Mouse (Mus musculus) limb, embryonic 11.5 days (tissue): ENCODE data around the gene Kazn. TPM values are rescaled to one million over a fixed set of nuclear protein-coding genes. Genes with fewer than 3 reads are reported as not detected.

ENCODE experiments used
- ATAC-seq: fragments of 200-750 bp; cut with Nextera tagmentation; 2 replicates; pipeline ENCODE4 v1.8.0; 2017; ENCODE audit warnings: low read depth; ENCODE audit not compliant: insufficient number of reproducible peaks, low FRiP score, low TSS enrichment
- DNase-seq: peaks from one replicate; pipeline ENCODE4 v3.0.0-alpha.2; 2015; ENCODE audit warnings: low spot score
- H3K27ac ChIP-seq: fragments of 300-500 bp; sonication (generic); replicated peaks from 2 replicates; pipeline ENCODE4 v1.5.1; 2014; ENCODE audit warnings: low read depth, mild to moderate bottlenecking, low read length
- H3K27me3 ChIP-seq: fragments of 300-500 bp; sonication (generic); 2 replicates; pipeline ENCODE4 v1.6.1; 2014; ENCODE audit warnings: mild to moderate bottlenecking, low read length, mixed read lengths; ENCODE audit not compliant: control insufficient read depth, insufficient read depth
- H3K36me3 ChIP-seq: fragments of 300-500 bp; sonication (generic); 2 replicates; pipeline ENCODE4 v1.6.1; 2014; ENCODE audit warnings: mild to moderate bottlenecking, low read length, moderate library complexity, mixed read lengths; ENCODE audit not compliant: control insufficient read depth, insufficient read depth
- H3K4me1 ChIP-seq: fragments of 300-500 bp; sonication (generic); 2 replicates; pipeline ENCODE4 v1.6.1; 2014; ENCODE audit warnings: low read length, mixed read lengths; ENCODE audit not compliant: control insufficient read depth, insufficient read depth
- H3K4me2 ChIP-seq: fragments of 300-500 bp; sonication (generic); 2 replicates; pipeline ENCODE4 v1.6.1; 2014; ENCODE audit warnings: low read depth, mild to moderate bottlenecking, moderate library complexity; ENCODE audit not compliant: severe bottlenecking
- H3K4me3 ChIP-seq: fragments of 300-500 bp; sonication (generic); 2 replicates; pipeline ENCODE4 v1.5.1; 2014; ENCODE audit warnings: low read depth, low read length
- H3K9ac ChIP-seq: fragments of 300-500 bp; sonication (generic); 2 replicates; pipeline ENCODE4 v1.6.1; 2014; ENCODE audit warnings: mild to moderate bottlenecking, low read length
- H3K9me3 ChIP-seq: fragments of 300-500 bp; sonication (generic); 2 replicates; pipeline ENCODE4 v1.6.1; 2016; ENCODE audit warnings: low read length; ENCODE audit not compliant: control insufficient read depth
- WGBS: fragments of 180-500 bp; shearing (Covaris S2); extraction: QIAGEN DNeasy Blood & Tissue Kit; methylation state at CpG from one replicate; pipeline ENCODE4 v1.1.7; 2014; 5-methylcytosine and 5-hydroxymethylcytosine counted together
- polyA plus RNA-seq: library from polyadenylated mRNA; unstranded; fragments of >200 nt; fragmentation: Nextera tagmentation; extraction: Ambion mirVana; gene quantifications from 2 replicates; pipeline ENCODE4 v1.2.1, GENCODE M21; 2014

The Kazn gene
- polyA plus RNA-seq, 1 experiment from 2014 or later = 8.6 TPM

- no peak overlapping the region for H3K4me3 ChIP-seq
- no peak overlapping the region for H3K27ac ChIP-seq
- H3K9me3 ChIP-seq = no peaks in the 10 kb centered on the region
- ATAC-seq = no peak
- H3K4me2 ChIP-seq = no peak overlapping the region
- peaks cover 15% of the 10 kb centered on the region for H3K4me1 ChIP-seq
- no peak for DNase-seq
- H3K27me3 ChIP-seq = no peaks in the 10 kb centered on the region
- no peak overlapping the region for H3K9ac ChIP-seq
- H3K36me3 ChIP-seq = no peaks in the 10 kb centered on the region
- WGBS = 69% methylated on average over 8 of the region's 8 CpGs
These were observed 67.3 kb downstream of the Kazn start for GRCm38 (mm10) chr4:142171788-142172497.

GRCm38 (mm10) chr4:142170882-142171768, 68.1 kb downstream of the Kazn start:
- WGBS = 65% methylated on average over 18 of the region's 18 CpGs
- H3K4me1 ChIP-seq = peaks cover 17% of the 10 kb centered on the region
- DNase-seq (no peak), ATAC-seq (no peak)
- no peak overlapping the region for H3K9ac ChIP-seq
- no peaks in the 10 kb centered on the region for H3K27me3 ChIP-seq
- no peak overlapping the region for H3K4me2 ChIP-seq
- no peak overlapping the region for H3K4me3 ChIP-seq
- H3K27ac ChIP-seq = no peak overlapping the region
- H3K36me3 ChIP-seq = no peaks in the 10 kb centered on the region
- H3K9me3 ChIP-seq = no peaks in the 10 kb centered on the region

GRCm38 (mm10) chr4:142169636-142170035, 69.6 kb downstream of the Kazn start:
- H3K9ac ChIP-seq = no peak overlapping the region
- no peaks in the 10 kb centered on the region for H3K9me3 ChIP-seq
- no peak overlapping the region for H3K4me3 ChIP-seq
- H3K36me3 ChIP-seq = no peaks in the 10 kb centered on the region
- no peak for DNase-seq
- H3K4me1 ChIP-seq = peaks cover 20% of the 10 kb centered on the region
- no peak for ATAC-seq
- no peak overlapping the region for H3K4me2 ChIP-seq
- H3K27ac ChIP-seq = no peak overlapping the region
- WGBS = 68% methylated on average over 4 of the region's 4 CpGs
- no peaks in the 10 kb centered on the region for H3K27me3 ChIP-seq

- H3K4me2 ChIP-seq = no peak overlapping the region
- peaks cover 12% of the 10 kb centered on the region for H3K4me1 ChIP-seq
- H3K27ac ChIP-seq = no peak overlapping the region
- 88% methylated on average over 7 of the region's 7 CpGs for WGBS
- no peak overlapping the region for H3K4me3 ChIP-seq
- no peaks in the 10 kb centered on the region for H3K27me3 ChIP-seq
- no peaks in the 10 kb centered on the region for H3K9me3 ChIP-seq
- no peaks in the 10 kb centered on the region for H3K36me3 ChIP-seq
- DNase-seq (no peak), ATAC-seq (no peak)
- no peak overlapping the region for H3K9ac ChIP-seq
These were observed 70.8 kb downstream of the Kazn start for GRCm38 (mm10) chr4:142168352-142168751.

GRCm38 (mm10) chr4:142165835-142166701, 73.1 kb downstream of the Kazn start:
- no peak overlapping the region for H3K27ac ChIP-seq
- no peaks in the 10 kb centered on the region for H3K27me3 ChIP-seq
- H3K4me2 ChIP-seq = no peak overlapping the region
- ATAC-seq = no peak
- WGBS = 11% methylated on average over 18 of the region's 18 CpGs
- H3K36me3 ChIP-seq = no peaks in the 10 kb centered on the region; the same call in 1 of the 2 replicates
- H3K4me1 ChIP-seq = peaks cover 4% of the 10 kb centered on the region
- peak; percentile 50 for DNase-seq
- H3K9ac ChIP-seq = no peak overlapping the region
- peaks cover 3% of the 10 kb centered on the region; the same call in 1 of the 2 replicates for H3K9me3 ChIP-seq
- no peak overlapping the region for H3K4me3 ChIP-seq

- Histone ChIP-seq H3K36me3 (no peaks in the 10 kb centered on the region; the same call in 1 of the 2 replicates), H3K4me2 (no peak overlapping the region), H3K4me1 (peaks cover 4% of the 10 kb centered on the region; the same call in 1 of the 2 replicates), H3K27me3 (no peaks in the 10 kb centered on the region), H3K4me3 (no peak overlapping the region), H3K27ac (no peak overlapping the region), H3K9me3 (peaks cover 3% of the 10 kb centered on the region; the same call in 1 of the 2 replicates), H3K9ac (no peak overlapping the region)
- DNase-seq (no peak), ATAC-seq (no peak)
- WGBS = 49% methylated on average over 5 of the region's 5 CpGs
These were observed 73.8 kb downstream of the Kazn start for GRCm38 (mm10) chr4:142165363-142165762.

GRCm38 (mm10) chr4:142164386-142164785, 74.8 kb downstream of the Kazn start:
- no peak for DNase-seq
- Histone ChIP-seq H3K9ac (no peak overlapping the region), H3K9me3 (peaks cover 3% of the 10 kb centered on the region; the same call in 1 of the 2 replicates), H3K4me2 (no peak overlapping the region), H3K36me3 (no peaks in the 10 kb centered on the region; the same call in 1 of the 2 replicates), H3K27me3 (no peaks in the 10 kb centered on the region), H3K4me1 (peaks cover 4% of the 10 kb centered on the region; the same call in 1 of the 2 replicates), H3K4me3 (no peak overlapping the region), H3K27ac (no peak overlapping the region)
- 73% methylated on average over 4 of the region's 4 CpGs for WGBS
- no peak for ATAC-seq

GRCm38 (mm10) chr4:142163862-142164261, 75.3 kb downstream of the Kazn start:
- ATAC-seq (no peak), DNase-seq (no peak)
- Histone ChIP-seq H3K27me3 (no peaks in the 10 kb centered on the region), H3K4me2 (no peak overlapping the region), H3K9me3 (peaks cover 3% of the 10 kb centered on the region; the same call in 1 of the 2 replicates), H3K4me1 (peaks cover 4% of the 10 kb centered on the region; the same call in 1 of the 2 replicates), H3K27ac (no peak overlapping the region), H3K4me3 (no peak overlapping the region), H3K36me3 (no peaks in the 10 kb centered on the region; the same call in 1 of the 2 replicates), H3K9ac (no peak overlapping the region)
- 56% methylated on average over 3 of the region's 3 CpGs for WGBS
